Mouse (Mus musculus) hindbrain, embryonic 12.5 days (tissue): Measurements from ENCODE around the gene Ryr3. TPM values are rescaled to one million over a fixed set of nuclear protein-coding genes. Genes with fewer than 3 reads are reported as not detected.

Source experiments
- ATAC-seq: fragments of 200-750 bp; cut with Nextera tagmentation; 2 replicates; pipeline ENCODE4 v1.8.0; 2017; ENCODE audit warnings: moderate TSS enrichment; ENCODE audit not compliant: low FRiP score
- H3K27ac ChIP-seq: fragments of 300-500 bp; sonication (generic); 2 replicates; pipeline ENCODE4 v1.5.1; 2016; ENCODE audit warnings: mild to moderate bottlenecking
- H3K27me3 ChIP-seq: fragments of 300-500 bp; sonication (generic); 2 replicates; pipeline ENCODE4 v1.6.1; 2016; ENCODE audit warnings: mild to moderate bottlenecking
- H3K36me3 ChIP-seq: fragments of 300-500 bp; sonication (generic); 2 replicates; pipeline ENCODE4 v1.6.1; 2016; ENCODE audit warnings: mild to moderate bottlenecking
- H3K4me1 ChIP-seq: fragments of 300-500 bp; sonication (generic); 2 replicates; pipeline ENCODE4 v1.6.1; 2016
- H3K4me2 ChIP-seq: fragments of 300-500 bp; sonication (generic); replicated peaks from 2 replicates; pipeline ENCODE4 v1.6.1; 2016; ENCODE audit warnings: mild to moderate bottlenecking
- H3K4me3 ChIP-seq: fragments of 300-500 bp; sonication (generic); 2 replicates; pipeline ENCODE4 v1.5.1; 2016; ENCODE audit warnings: mild to moderate bottlenecking
- H3K9ac ChIP-seq: fragments of 300-500 bp; sonication (generic); 2 replicates; pipeline ENCODE4 v1.6.1; 2016; ENCODE audit warnings: mild to moderate bottlenecking, moderate library complexity
- H3K9me3 ChIP-seq: fragments of 300-500 bp; sonication (generic); replicated peaks from 2 replicates; pipeline ENCODE4 v1.6.1; 2016; ENCODE audit warnings: mild to moderate bottlenecking
- WGBS: fragments of 180-500 bp; shearing (Covaris S2); methylation state at CpG from one replicate; pipeline ENCODE4 v1.1.7; 2016; 5-methylcytosine and 5-hydroxymethylcytosine counted together
- polyA plus RNA-seq: library from polyadenylated mRNA; unstranded; fragments of >200 nt; fragmentation: Nextera tagmentation; extraction: Ambion mirVana; gene quantifications from 2 replicates; pipeline ENCODE4 v1.2.1, GENCODE M21; 2016

Ryr3 gene
- polyA plus RNA-seq, 1 experiment from 2014 or later: 1.1 TPM

GRCm38 (mm10) chr2:113008961-113009740 is 207.7 kb downstream of the Ryr3 start:
- no peak overlapping the region for H3K27ac ChIP-seq
- ATAC-seq: no peak
- H3K4me1 ChIP-seq: no peaks in the 10 kb centered on the region
- H3K9me3 ChIP-seq: no peaks in the 10 kb centered on the region
- no peaks in the 10 kb centered on the region for H3K27me3 ChIP-seq
- no peaks in the 10 kb centered on the region for H3K36me3 ChIP-seq
- H3K9ac ChIP-seq: no peak overlapping the region
- 71% methylated on average over 11 of the region's 11 CpGs for WGBS
- H3K4me3 ChIP-seq: no peak overlapping the region
- H3K4me2 ChIP-seq: no peak overlapping the region

- Histone ChIP-seq H3K9ac (no peak overlapping the region), H3K4me3 (no peak overlapping the region), H3K36me3 (no peaks in the 10 kb centered on the region), H3K27me3 (no peaks in the 10 kb centered on the region), H3K4me2 (no peak overlapping the region), H3K9me3 (no peaks in the 10 kb centered on the region), H3K4me1 (no peaks in the 10 kb centered on the region), H3K27ac (no peak overlapping the region)
- ATAC-seq: no peak
- 81% methylated on average over 3 of the region's 3 CpGs for WGBS
These were observed 218.4 kb downstream of the Ryr3 start for GRCm38 (mm10) chr2:112998498-112998897.

- Histone ChIP-seq H3K36me3 (no peaks in the 10 kb centered on the region), H3K4me3 (no peak overlapping the region), H3K9ac (no peak overlapping the region), H3K27me3 (no peaks in the 10 kb centered on the region), H3K9me3 (no peaks in the 10 kb centered on the region), H3K27ac (no peak overlapping the region), H3K4me2 (no peak overlapping the region), H3K4me1 (no peaks in the 10 kb centered on the region)
- ATAC-seq: no peak
- WGBS: 55% methylated on average over 1 of the region's 1 CpGs
These were observed 233.9 kb downstream of the Ryr3 start for GRCm38 (mm10) chr2:112982908-112983510.

- H3K4me1 ChIP-seq: peaks cover 5% of the 10 kb centered on the region; the same call in 1 of the 2 replicates
- H3K4me2 ChIP-seq: no peak overlapping the region
- no peaks in the 10 kb centered on the region for H3K36me3 ChIP-seq
- H3K9ac ChIP-seq: no peak overlapping the region
- H3K27ac ChIP-seq: no peak overlapping the region
- H3K27me3 ChIP-seq: no peaks in the 10 kb centered on the region
- ATAC-seq: 0 out of 2 replicates have a peak, but pooled peaks have one; percentile 58
- no peak overlapping the region for H3K4me3 ChIP-seq
- WGBS: 75% methylated on average over 14 of the region's 14 CpGs
- H3K9me3 ChIP-seq: no peaks in the 10 kb centered on the region
These were observed 249.9 kb downstream of the Ryr3 start for GRCm38 (mm10) chr2:112966807-112967625.

- H3K27me3 ChIP-seq: no peaks in the 10 kb centered on the region
- no peak overlapping the region for H3K27ac ChIP-seq
- no peaks in the 10 kb centered on the region for H3K9me3 ChIP-seq
- H3K4me3 ChIP-seq: no peak overlapping the region
- H3K4me2 ChIP-seq: no peak overlapping the region
- ATAC-seq: no peak
- H3K9ac ChIP-seq: no peak overlapping the region
- no peaks in the 10 kb centered on the region for H3K36me3 ChIP-seq
- WGBS: 85% methylated on average over 1 of the region's 1 CpGs
- H3K4me1 ChIP-seq: no peaks in the 10 kb centered on the region
These were observed 268.0 kb downstream of the Ryr3 start for GRCm38 (mm10) chr2:112948931-112949330.

- no peaks in the 10 kb centered on the region for H3K27me3 ChIP-seq
- no peak overlapping the region for H3K4me2 ChIP-seq
- H3K4me3 ChIP-seq: no peak overlapping the region
- 72% methylated on average over 1 of the region's 1 CpGs for WGBS
- H3K4me1 ChIP-seq: no peaks in the 10 kb centered on the region
- no peaks in the 10 kb centered on the region for H3K9me3 ChIP-seq
- no peak for ATAC-seq
- no peaks in the 10 kb centered on the region for H3K36me3 ChIP-seq
- no peak overlapping the region for H3K9ac ChIP-seq
- H3K27ac ChIP-seq: no peak overlapping the region
These were observed 285.1 kb downstream of the Ryr3 start for GRCm38 (mm10) chr2:112931776-112932175.

- Histone ChIP-seq H3K27ac (no peak overlapping the region), H3K27me3 (no peaks in the 10 kb centered on the region), H3K9me3 (no peaks in the 10 kb centered on the region), H3K9ac (no peak overlapping the region), H3K4me3 (no peak overlapping the region), H3K4me2 (no peak overlapping the region), H3K36me3 (no peaks in the 10 kb centered on the region), H3K4me1 (no peaks in the 10 kb centered on the region)
- ATAC-seq: no peak
These were observed 303.1 kb downstream of the Ryr3 start for GRCm38 (mm10) chr2:112913796-112914195.

- H3K36me3 ChIP-seq: no peaks in the 10 kb centered on the region
- H3K4me1 ChIP-seq: no peaks in the 10 kb centered on the region
- no peak overlapping the region for H3K27ac ChIP-seq
- no peaks in the 10 kb centered on the region for H3K9me3 ChIP-seq
- H3K4me2 ChIP-seq: no peak overlapping the region
- H3K4me3 ChIP-seq: no peak overlapping the region
- H3K9ac ChIP-seq: no peak overlapping the region
- no peak for ATAC-seq
- H3K27me3 ChIP-seq: no peaks in the 10 kb centered on the region
These were observed 304.3 kb downstream of the Ryr3 start for GRCm38 (mm10) chr2:112912611-112913010.

GRCm38 (mm10) chr2:112910579-112910978 is 306.3 kb downstream of the Ryr3 start:
- no peak overlapping the region for H3K9ac ChIP-seq
- H3K36me3 ChIP-seq: no peaks in the 10 kb centered on the region
- H3K9me3 ChIP-seq: no peaks in the 10 kb centered on the region
- 92% methylated on average over 4 of the region's 4 CpGs for WGBS
- H3K27ac ChIP-seq: no peak overlapping the region
- no peak for ATAC-seq
- no peaks in the 10 kb centered on the region for H3K4me1 ChIP-seq
- no peaks in the 10 kb centered on the region for H3K27me3 ChIP-seq
- H3K4me2 ChIP-seq: no peak overlapping the region
- H3K4me3 ChIP-seq: no peak overlapping the region

- Histone ChIP-seq H3K27me3 (no peaks in the 10 kb centered on the region), H3K36me3 (no peaks in the 10 kb centered on the region), H3K4me1 (no peaks in the 10 kb centered on the region), H3K4me2 (no peak overlapping the region), H3K27ac (no peak overlapping the region), H3K9ac (no peak overlapping the region), H3K9me3 (no peaks in the 10 kb centered on the region), H3K4me3 (no peak overlapping the region)
- 83% methylated on average over 4 of the region's 4 CpGs for WGBS
- no peak for ATAC-seq
These were observed 307.8 kb downstream of the Ryr3 start for GRCm38 (mm10) chr2:112909142-112909541.

GRCm38 (mm10) chr2:112900747-112901146 is 316.1 kb downstream of the Ryr3 start:
- Histone ChIP-seq H3K4me3 (no peak overlapping the region), H3K27me3 (no peaks in the 10 kb centered on the region), H3K27ac (no peak overlapping the region), H3K4me2 (no peak overlapping the region), H3K9me3 (no peaks in the 10 kb centered on the region), H3K36me3 (no peaks in the 10 kb centered on the region), H3K4me1 (no peaks in the 10 kb centered on the region), H3K9ac (no peak overlapping the region)
- no peak for ATAC-seq
- 74% methylated on average over 5 of the region's 5 CpGs for WGBS

GRCm38 (mm10) chr2:112884456-112885114 is 332.3 kb downstream of the Ryr3 start:
- Histone ChIP-seq H3K4me2 (no peak overlapping the region), H3K4me1 (no peaks in the 10 kb centered on the region), H3K9me3 (no peaks in the 10 kb centered on the region), H3K27me3 (no peaks in the 10 kb centered on the region), H3K4me3 (no peak overlapping the region), H3K9ac (no peak overlapping the region), H3K36me3 (no peaks in the 10 kb centered on the region), H3K27ac (no peak overlapping the region)
- ATAC-seq: no peak
- WGBS: 75% methylated on average over 4 of the region's 4 CpGs
